17 mouse cellular contexts compared by ENCODE assay signal in the genomic region with DNA sequence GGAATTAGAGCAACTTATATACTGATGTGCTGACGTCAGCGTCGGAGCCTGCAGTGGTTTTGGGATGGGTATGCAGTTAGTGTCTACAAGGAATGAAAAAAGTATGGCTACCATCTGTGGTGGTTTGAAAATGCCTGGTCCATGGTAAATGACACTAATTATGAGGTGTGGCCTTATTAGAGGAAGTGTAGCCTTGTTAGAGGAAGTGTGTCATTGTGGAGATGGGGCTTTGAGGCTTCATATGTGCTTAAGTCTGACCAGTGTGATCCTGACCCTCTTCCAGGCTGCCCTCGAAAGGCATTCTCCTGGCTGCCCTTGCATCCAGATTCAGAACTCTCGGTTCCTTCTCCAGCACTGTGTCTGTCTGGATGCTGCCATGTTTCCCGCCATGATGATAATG. TPM values are rescaled to one million over a fixed set of nuclear protein-coding genes. Genes with fewer than 3 reads are reported as not detected.
"Had no signal": no experiment of that assay in that cellular context is flagged by ENCODE, and none has a peak within 500 bp of the region (broad histone marks: within the 10 kb centered on the region; RNA-seq: fewer than 3 reads in every experiment).

No protein-coding gene starts in this region.

- H3K36me3 ChIP-seq: midbrain, embryonic 13.5 days; midbrain, embryonic 15.5 days; neural tube, embryonic 12.5 days had no signal

- H3K4me2 ChIP-seq: lung, embryonic 14.5 days; midbrain, embryonic 11.5 days; midbrain, embryonic 13.5 days; midbrain, embryonic 15.5 days; neural tube, embryonic 12.5 days had no signal

- DNase-seq: lung, adult 18-20 months; lung, embryonic 14.5 days; lung, postnatal 10 days; retina, postnatal 1 day; right cerebral cortex, adult 18-20 months; right cerebral cortex, postnatal 25 days; right cerebral cortex, postnatal 4 days; spleen, adult 18-20 months; thymus, adult 18-20 months; thymus, postnatal 14 days; thymus, postnatal 36 days had no signal

- H3K9me3 ChIP-seq: midbrain, embryonic 13.5 days; midbrain, embryonic 15.5 days; neural tube, embryonic 12.5 days had no signal

- H3K27ac ChIP-seq: midbrain, embryonic 13.5 days; midbrain, embryonic 15.5 days; neural tube, embryonic 12.5 days had no signal

- H3K9ac ChIP-seq: lung, embryonic 14.5 days; midbrain, embryonic 13.5 days; midbrain, embryonic 15.5 days; neural tube, embryonic 12.5 days had no signal

- ATAC-seq: midbrain, embryonic 13.5 days; midbrain, embryonic 15.5 days had no signal

- H3K27me3 ChIP-seq: midbrain, embryonic 13.5 days; neural tube, embryonic 12.5 days had no signal

- H3K4me3 ChIP-seq: megakaryocyte, embryonic 14.5 days; midbrain, embryonic 13.5 days; midbrain, embryonic 15.5 days; myocyte; neural tube, embryonic 12.5 days had no signal

RNA-seq across cellular contexts. Expression of gene Galnt6, which starts 14.1 kb away (rescaled TPM):
- polyA plus RNA-seq: midbrain, embryonic 13.5 days had no signal
